Mouse (Mus musculus): ENCODE results near the gene Zfp740. TPM values are rescaled to one million over a fixed set of nuclear protein-coding genes. Genes with fewer than 3 reads are reported as not detected.
A peak's percentile ranks its signal among the peaks of the same experiment; 100 is the strongest.
"Not testable (repeated sequence)": the region's sequence is repeated elsewhere in the genome, so short reads cannot be mapped to it uniquely, and the experiment has no call there.

The Zfp740 gene
- 79.3 and 81.7 TPM in 2 replicates for polyA plus RNA-seq (2012; rRNA removed)

DNA sequence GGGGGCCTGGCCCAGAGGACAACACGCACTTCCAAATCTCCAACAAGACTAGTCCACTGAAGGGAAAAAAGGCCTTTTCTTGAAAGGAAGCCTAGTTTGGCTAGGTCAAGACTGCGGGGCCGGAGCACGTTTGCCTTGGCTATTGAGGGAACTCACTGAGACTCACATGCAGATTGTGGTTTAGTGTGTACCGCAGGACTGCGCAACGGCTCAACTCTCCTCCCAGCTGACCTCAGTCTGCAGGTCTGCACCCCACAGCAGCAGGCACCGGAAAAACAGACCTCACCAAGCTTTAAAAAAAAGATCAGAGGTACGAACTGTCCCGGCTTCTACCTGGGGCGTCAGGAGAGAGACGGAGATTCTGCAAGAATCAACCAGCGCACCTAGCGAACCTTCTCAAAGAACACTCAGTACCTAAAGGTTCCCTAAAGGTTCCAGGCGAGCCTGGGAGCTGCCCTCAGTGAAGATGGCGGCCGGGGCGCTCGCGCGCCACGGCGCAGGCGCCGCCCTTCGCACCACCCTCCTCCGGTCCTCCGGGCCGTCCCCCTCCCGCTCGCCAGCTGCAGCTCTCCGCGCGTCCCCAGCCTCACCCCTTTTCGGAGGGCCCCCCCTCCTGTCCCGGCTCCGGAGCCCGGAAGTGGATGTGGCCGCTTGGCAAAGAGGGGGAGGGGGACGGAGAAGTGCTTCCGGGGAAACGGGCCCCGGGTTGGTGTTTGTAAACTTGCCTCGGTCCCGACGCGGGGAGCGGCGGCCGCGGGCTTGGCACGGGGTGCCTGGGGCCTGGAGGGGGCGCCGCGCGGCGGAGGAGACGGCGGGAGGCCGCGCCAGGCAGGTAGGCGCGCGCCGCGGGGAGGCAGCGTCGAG, at the start of gene Zfp740:
Gene Zfp740, plus strand, starts transcription at position 279 of the 864 bp plus-strand sequence.
- peak; percentile 93 to 97 for DNase-seq
- TF ChIP-seq CTCF (IDR thresholded peaks at IDR 0.05; ENCODE audit: borderline replicate concordance, insufficient read depth, low read depth, low read length) (no peak), POLR2A (IDR thresholded peaks at IDR 0.05; ENCODE audit: borderline replicate concordance, insufficient read depth, low read length) (peak; percentile 84; the same call in 1 of the 2 replicates)
- H3K4me3 ChIP-seq (replicated peaks; ENCODE audit: insufficient read depth, low read depth, low read length): peak within 1 kb of the TSS; percentile 86
- H3K27ac ChIP-seq (ENCODE audit: insufficient read depth, low read length): peak within 1 kb of the TSS; percentile 78
- no peaks in the 10 kb centered on the region for H3K27me3 ChIP-seq (ENCODE audit: control insufficient read depth, insufficient read depth, low read length)
- peaks cover 16% of the 10 kb centered on the region for H3K4me1 ChIP-seq (ENCODE audit: control insufficient read depth, insufficient read depth, low read length)
- WGBS: under 1% methylated on average over 52 of the region's 68 CpGs

DNA sequence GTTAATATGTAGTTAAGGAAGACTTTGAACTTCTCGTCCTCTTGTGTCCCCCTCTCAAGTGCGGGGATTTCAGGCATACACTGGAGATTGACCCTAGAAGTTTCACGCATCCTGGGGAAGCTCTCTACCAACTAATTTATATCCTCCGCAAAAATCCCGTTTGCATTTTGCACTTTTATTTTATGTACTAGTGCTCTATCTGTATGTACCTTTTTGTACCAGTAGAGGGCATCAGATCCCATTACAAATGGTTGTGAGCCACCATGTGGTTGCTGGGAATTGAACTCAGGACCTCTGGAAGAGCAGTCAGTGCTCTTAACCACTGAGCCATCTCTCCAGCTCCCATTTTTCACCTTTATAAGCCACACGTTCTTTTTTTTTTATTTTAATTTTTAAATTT, 48.0 kb upstream of the Zfp740 start:
- not testable (repeated sequence) for H3K4me3 ChIP-seq (replicated peaks; ENCODE audit: insufficient read depth, low read depth, low read length); DNase-seq; H3K27ac ChIP-seq (ENCODE audit: insufficient read depth, low read length); H3K27me3 ChIP-seq (ENCODE audit: control insufficient read depth, insufficient read depth, low read length); H3K4me1 ChIP-seq (ENCODE audit: control insufficient read depth, insufficient read depth, low read length)
- WGBS: 91% methylated on average over 6 of the region's 6 CpGs

GRCm38 (mm10) chr15:102156836-102157235, 46.2 kb upstream of the Zfp740 start:
- no peaks in the 10 kb centered on the region for H3K27me3 ChIP-seq (ENCODE audit: control insufficient read depth, insufficient read depth, low read length)
- DNase-seq: no peak
- no peak overlapping the region for H3K4me3 ChIP-seq (replicated peaks; ENCODE audit: insufficient read depth, low read depth, low read length)
- H3K27ac ChIP-seq (ENCODE audit: insufficient read depth, low read length): no peak overlapping the region
- H3K4me1 ChIP-seq (ENCODE audit: control insufficient read depth, insufficient read depth, low read length): peaks cover 3% of the 10 kb centered on the region; the same call in 1 of the 2 replicates
- WGBS: 11% methylated on average over 20 of the region's 20 CpGs
- TF ChIP-seq CTCF (IDR thresholded peaks at IDR 0.05; ENCODE audit: borderline replicate concordance, insufficient read depth, low read depth, low read length): no peak
- no peak for TF ChIP-seq POLR2A (IDR thresholded peaks at IDR 0.05; ENCODE audit: borderline replicate concordance, insufficient read depth, low read length)

- DNase-seq: no peak
- Histone ChIP-seq H3K27ac (ENCODE audit: insufficient read depth, low read length) (no peak overlapping the region), H3K27me3 (ENCODE audit: control insufficient read depth, insufficient read depth, low read length) (no peaks in the 10 kb centered on the region), H3K4me3 (replicated peaks; ENCODE audit: insufficient read depth, low read depth, low read length) (no peak overlapping the region), H3K4me1 (ENCODE audit: control insufficient read depth, insufficient read depth, low read length) (peaks cover 3% of the 10 kb centered on the region; the same call in 1 of the 2 replicates)
- WGBS: 66% methylated on average over 27 of the region's 27 CpGs
- TF ChIP-seq CTCF (IDR thresholded peaks at IDR 0.05; ENCODE audit: borderline replicate concordance, insufficient read depth, low read depth, low read length) (no peak), POLR2A (IDR thresholded peaks at IDR 0.05; ENCODE audit: borderline replicate concordance, insufficient read depth, low read length) (no peak)
Measured at GRCm38 (mm10) chr15:102160415-102161060, 42.5 kb upstream of the Zfp740 start.

GRCm38 (mm10) chr15:102163900-102164693, 39.0 kb upstream of the Zfp740 start:
- Histone ChIP-seq H3K4me1 (ENCODE audit: control insufficient read depth, insufficient read depth, low read length) (no peaks in the 10 kb centered on the region), H3K4me3 (replicated peaks; ENCODE audit: insufficient read depth, low read depth, low read length) (no peak overlapping the region), H3K27ac (ENCODE audit: insufficient read depth, low read length) (no peak overlapping the region), H3K27me3 (ENCODE audit: control insufficient read depth, insufficient read depth, low read length) (no peaks in the 10 kb centered on the region)
- TF ChIP-seq CTCF (IDR thresholded peaks at IDR 0.05; ENCODE audit: borderline replicate concordance, insufficient read depth, low read depth, low read length): no peak
- no peak for TF ChIP-seq POLR2A (IDR thresholded peaks at IDR 0.05; ENCODE audit: borderline replicate concordance, insufficient read depth, low read length)
- WGBS: 45% methylated on average over 3 of the region's 3 CpGs
- no peak for DNase-seq

GRCm38 (mm10) chr15:102165468-102166100, 37.5 kb upstream of the Zfp740 start:
- TF ChIP-seq POLR2A (IDR thresholded peaks at IDR 0.05; ENCODE audit: borderline replicate concordance, insufficient read depth, low read length) (no peak), CTCF (IDR thresholded peaks at IDR 0.05; ENCODE audit: borderline replicate concordance, insufficient read depth, low read depth, low read length) (no peak)
- no peak overlapping the region for H3K27ac ChIP-seq (ENCODE audit: insufficient read depth, low read length)
- WGBS: 40% methylated on average over 6 of the region's 6 CpGs
- no peak for DNase-seq
- H3K4me3 ChIP-seq (replicated peaks; ENCODE audit: insufficient read depth, low read depth, low read length): no peak overlapping the region
- no peaks in the 10 kb centered on the region for H3K4me1 ChIP-seq (ENCODE audit: control insufficient read depth, insufficient read depth, low read length)
- no peaks in the 10 kb centered on the region for H3K27me3 ChIP-seq (ENCODE audit: control insufficient read depth, insufficient read depth, low read length)

GRCm38 (mm10) chr15:102167620-102168021, 35.4 kb upstream of the Zfp740 start:
- no peak for DNase-seq
- H3K4me1 ChIP-seq (ENCODE audit: control insufficient read depth, insufficient read depth, low read length): no peaks in the 10 kb centered on the region
- TF ChIP-seq CTCF (IDR thresholded peaks at IDR 0.05; ENCODE audit: borderline replicate concordance, insufficient read depth, low read depth, low read length) (no peak), POLR2A (IDR thresholded peaks at IDR 0.05; ENCODE audit: borderline replicate concordance, insufficient read depth, low read length) (no peak)
- no peak overlapping the region for H3K4me3 ChIP-seq (replicated peaks; ENCODE audit: insufficient read depth, low read depth, low read length)
- H3K27ac ChIP-seq (ENCODE audit: insufficient read depth, low read length): no peak overlapping the region
- WGBS: 63% methylated on average over 6 of the region's 6 CpGs
- H3K27me3 ChIP-seq (ENCODE audit: control insufficient read depth, insufficient read depth, low read length): no peaks in the 10 kb centered on the region

All from cerebellum, adult 2 months (tissue).